Mouse (Mus musculus): ENCODE results near the gene Zfp383.
"Not testable (repeated sequence)": the region's sequence is repeated elsewhere in the genome, so short reads cannot be mapped to it uniquely, and the experiment has no call there.

Gene Zfp383

GRCm38 (mm10) chr7:29908130-29908950 is at the start of gene Zfp383:
Gene Zfp383, plus strand, starts transcription at chr7:29908223.
- peak; percentile 87 for DNase-seq (ENCODE audit: low read depth, low spot score)

- peak; percentile 95 for DNase-seq (ENCODE audit: low read depth, low spot score)
Measured at GRCm38 (mm10) chr7:29859532-29860517, 48.2 kb upstream of the Zfp383 start, which contains the start of gene Zfp420. Gene Zfp420, plus strand, starts transcription at chr7:29859979.

- no peak for DNase-seq (ENCODE audit: low read depth, low spot score)
Measured at GRCm38 (mm10) chr7:29861660-29862059, 46.4 kb upstream of the Zfp383 start.

- no peak for DNase-seq (ENCODE audit: low read depth, low spot score)
Measured at GRCm38 (mm10) chr7:29874256-29874655, 33.8 kb upstream of the Zfp383 start.

GRCm38 (mm10) chr7:29877561-29877960 is 30.5 kb upstream of the Zfp383 start:
- not testable (repeated sequence) for DNase-seq (ENCODE audit: low read depth, low spot score)

- DNase-seq (ENCODE audit: low read depth, low spot score) = no peak
Measured at GRCm38 (mm10) chr7:29880056-29880455, 28.0 kb upstream of the Zfp383 start.

- no peak for DNase-seq (ENCODE audit: low read depth, low spot score)
Measured at GRCm38 (mm10) chr7:29880916-29881315, 27.1 kb upstream of the Zfp383 start.

- no peak for DNase-seq (ENCODE audit: low read depth, low spot score)
Measured at GRCm38 (mm10) chr7:29890501-29890900, 17.5 kb upstream of the Zfp383 start.

GRCm38 (mm10) chr7:29892756-29893155 is 15.3 kb upstream of the Zfp383 start:
- DNase-seq (ENCODE audit: low read depth, low spot score) = no peak

GRCm38 (mm10) chr7:29898351-29898750 is 9.7 kb upstream of the Zfp383 start:
- DNase-seq (ENCODE audit: low read depth, low spot score) = no peak

- no peak for DNase-seq (ENCODE audit: low read depth, low spot score)
Measured at GRCm38 (mm10) chr7:29904101-29904500, 3.9 kb upstream of the Zfp383 start.

- peak; percentile 99 for DNase-seq (ENCODE audit: low read depth, low spot score)
Measured at GRCm38 (mm10) chr7:29905966-29906681, 1.9 kb upstream of the Zfp383 start, which contains the start of gene Zfp27. Gene Zfp27, minus strand, starts transcription at chr7:29906572.

GRCm38 (mm10) chr7:29906682-29907058 is 1.4 kb upstream of the Zfp383 start:
- DNase-seq (ENCODE audit: low read depth, low spot score) = peak; percentile 26

GRCm38 (mm10) chr7:29907206-29907605 is 817 bp upstream of the Zfp383 start:
- DNase-seq (ENCODE audit: low read depth, low spot score) = no peak

GRCm38 (mm10) chr7:29910252-29910651 is 2.2 kb downstream of the Zfp383 start:
- no peak for DNase-seq (ENCODE audit: low read depth, low spot score)

- DNase-seq (ENCODE audit: low read depth, low spot score) = no peak
Measured at GRCm38 (mm10) chr7:29912172-29912571, 4.1 kb downstream of the Zfp383 start.

- DNase-seq (ENCODE audit: low read depth, low spot score) = no peak
Measured at GRCm38 (mm10) chr7:29917371-29918061, 9.5 kb downstream of the Zfp383 start.

- DNase-seq (ENCODE audit: low read depth, low spot score) = no peak
Measured at GRCm38 (mm10) chr7:29918062-29918453, 10.0 kb downstream of the Zfp383 start.

- no peak for DNase-seq (ENCODE audit: low read depth, low spot score)
Measured at GRCm38 (mm10) chr7:29921439-29922093, 13.5 kb downstream of the Zfp383 start.

- DNase-seq (ENCODE audit: low read depth, low spot score) = no peak
Measured at GRCm38 (mm10) chr7:29922780-29923179, 14.8 kb downstream of the Zfp383 start.
